Mouse (Mus musculus) lung, postnatal 36 days (tissue): Measurements from ENCODE around the gene Hmgn2.
A peak's percentile ranks its signal among the peaks of the same experiment; 100 is the strongest.
"Not testable (repeated sequence)": the region's sequence is repeated elsewhere in the genome, so short reads cannot be mapped to it uniquely, and the experiment has no call there.

Source experiments
- DNase-seq: peaks from one replicate; pipeline ENCODE4 v3.0.0; 2022; ENCODE audit warnings: mixed read lengths

Hmgn2 gene

GRCm38 (mm10) chr4:133968150-133968921, at the start of gene Hmgn2:
TSS of gene Hmgn2 (minus strand) at chr4:133968650.
- DNase-seq = peak; percentile 45

GRCm38 (mm10) chr4:134017201-134017865, 48.9 kb upstream of the Hmgn2 start:
- DNase-seq = no peak

- no peak for DNase-seq
These were observed 48.3 kb upstream of the Hmgn2 start for GRCm38 (mm10) chr4:134016767-134017166.

- no peak for DNase-seq
These were observed 47.8 kb upstream of the Hmgn2 start for GRCm38 (mm10) chr4:134016208-134016607.

- no peak for DNase-seq
These were observed 44.5 kb upstream of the Hmgn2 start for GRCm38 (mm10) chr4:134012858-134013528.

GRCm38 (mm10) chr4:134011450-134012414, 43.3 kb upstream of the Hmgn2 start:
- no peak for DNase-seq

GRCm38 (mm10) chr4:134009709-134010108, 41.3 kb upstream of the Hmgn2 start:
- DNase-seq = no peak

- DNase-seq = no peak
These were observed 38.4 kb upstream of the Hmgn2 start for GRCm38 (mm10) chr4:134006845-134007244.

GRCm38 (mm10) chr4:134005581-134006358, 37.3 kb upstream of the Hmgn2 start:
- peak; percentile 36 for DNase-seq

- DNase-seq = no peak
These were observed 34.5 kb upstream of the Hmgn2 start for GRCm38 (mm10) chr4:134002903-134003302.

GRCm38 (mm10) chr4:134002246-134002645, 33.8 kb upstream of the Hmgn2 start:
- DNase-seq = no peak

- no peak for DNase-seq
These were observed 33.3 kb upstream of the Hmgn2 start for GRCm38 (mm10) chr4:134001710-134002109.

- DNase-seq = peak; percentile 98
These were observed 32.3 kb upstream of the Hmgn2 start, which contains the start of gene Dhdds for GRCm38 (mm10) chr4:134000466-134001438. TSS of gene Dhdds (minus strand) at chr4:134000918.

GRCm38 (mm10) chr4:133994697-133995096, 26.2 kb upstream of the Hmgn2 start:
- no peak for DNase-seq

GRCm38 (mm10) chr4:133991087-133991660, 22.7 kb upstream of the Hmgn2 start:
- DNase-seq = no peak

- no peak for DNase-seq
These were observed 21.6 kb upstream of the Hmgn2 start for GRCm38 (mm10) chr4:133990035-133990434.

- DNase-seq = not testable (repeated sequence)
These were observed 19.8 kb upstream of the Hmgn2 start for GRCm38 (mm10) chr4:133988289-133988688.

- DNase-seq = no peak
These were observed 14.5 kb upstream of the Hmgn2 start for GRCm38 (mm10) chr4:133982936-133983335.

- DNase-seq = no peak
These were observed 12.0 kb upstream of the Hmgn2 start for GRCm38 (mm10) chr4:133980496-133980895.
